Mouse (Mus musculus) kidney, adult 18-20 months (tissue): ENCODE measurements around the gene Itprip.

Experiments used
- DNase-seq: peaks from one replicate; pipeline ENCODE4 v3.0.0; 2021

Gene Itprip

DNA sequence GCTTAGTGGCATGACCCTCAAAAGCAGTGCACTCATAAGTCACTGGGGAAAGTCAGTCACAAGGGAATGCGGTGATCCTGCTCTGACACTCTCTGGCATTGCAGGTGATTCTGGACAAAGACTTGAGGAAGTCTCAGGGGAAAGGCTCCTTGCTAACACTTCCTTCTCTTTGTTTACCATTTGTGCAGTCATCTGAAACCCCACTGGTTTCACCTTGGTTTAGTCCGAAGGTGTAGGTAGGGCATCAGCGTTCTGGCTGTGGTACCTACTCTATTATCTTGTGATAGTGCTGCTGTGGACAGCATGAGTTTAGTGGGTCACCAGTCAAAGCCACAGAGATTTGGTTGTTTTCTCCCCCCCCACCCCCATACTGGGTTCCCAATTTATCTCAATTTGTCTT, 69.4 kb downstream of the Itprip start:
- no peak for DNase-seq
